Mouse (Mus musculus): ENCODE measurements around the gene 1110051M20Rik. TPM values are rescaled to one million over a fixed set of nuclear protein-coding genes. Genes with fewer than 3 reads are reported as not detected.
"Not testable (repeated sequence)": the region's sequence is repeated elsewhere in the genome, so short reads cannot be mapped to it uniquely, and the experiment has no call there.

1110051M20Rik gene
- 66.9 and 68.9 TPM in 2 replicates for polyA plus RNA-seq (2015; fragmentation: Nextera tagmentation; extraction: Ambion mirVana)

DNA sequence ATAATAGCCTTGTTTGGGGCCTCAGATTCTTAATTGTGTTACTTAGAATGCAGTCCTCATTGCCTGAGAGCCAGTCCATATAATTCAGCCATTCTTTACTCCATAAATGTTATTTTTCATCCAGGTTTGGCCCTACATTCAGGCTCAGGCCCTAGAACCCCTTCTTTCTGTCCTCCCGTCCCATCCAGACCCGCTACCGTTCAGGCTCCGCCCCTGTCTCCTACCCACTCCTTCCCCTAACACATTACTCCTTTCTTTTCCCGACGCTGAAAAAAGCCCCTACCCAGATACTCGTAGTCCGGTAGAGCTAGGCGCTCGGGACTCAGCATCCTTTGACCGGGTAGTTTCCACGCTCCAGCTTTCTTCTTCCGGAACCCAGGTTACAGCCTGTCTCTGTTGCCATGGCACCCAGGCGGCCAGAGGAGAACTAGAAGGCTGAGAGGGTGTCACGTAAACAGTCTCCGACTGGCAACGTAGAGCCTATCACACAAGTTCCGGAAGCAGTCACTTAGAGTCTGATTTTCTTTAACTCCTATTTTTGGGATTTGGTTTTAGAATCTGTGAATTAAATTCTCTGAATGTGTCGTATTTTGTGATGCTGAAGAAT lies at the start of gene 1110051M20Rik:
TSS of gene 1110051M20Rik (minus strand) at position 419 of the 607 bp plus-strand sequence.
- peak within 1 kb of the TSS; percentile 55 for H3K4me3 ChIP-seq (ENCODE audit: low read length)
- peaks cover 12% of the 10 kb centered on the region for H3K4me1 ChIP-seq (ENCODE audit: insufficient read depth, low read length)
- H3K9me3 ChIP-seq (ENCODE audit: low read length): 0 out of 2 replicates have a peak, but pooled peaks cover 2% of the 10 kb centered on the region
- H3K9ac ChIP-seq (replicated peaks; ENCODE audit: low read length): peak within 1 kb of the TSS; percentile 18
- H3K4me2 ChIP-seq (replicated peaks; ENCODE audit: low read depth, low read length): peak within 1 kb of the TSS; percentile 72
- ATAC-seq (ENCODE audit: low FRiP score, low TSS enrichment): peak; percentile 93
- H3K27me3 ChIP-seq (ENCODE audit: insufficient read depth, low read length): no peaks in the 10 kb centered on the region
- under 1% methylated on average over 19 of the region's 19 CpGs for WGBS
- no peak within 1 kb of the TSS for H3K27ac ChIP-seq (ENCODE audit: low read length)
- no peaks in the 10 kb centered on the region for H3K36me3 ChIP-seq (ENCODE audit: insufficient read depth, low read length)

DNA sequence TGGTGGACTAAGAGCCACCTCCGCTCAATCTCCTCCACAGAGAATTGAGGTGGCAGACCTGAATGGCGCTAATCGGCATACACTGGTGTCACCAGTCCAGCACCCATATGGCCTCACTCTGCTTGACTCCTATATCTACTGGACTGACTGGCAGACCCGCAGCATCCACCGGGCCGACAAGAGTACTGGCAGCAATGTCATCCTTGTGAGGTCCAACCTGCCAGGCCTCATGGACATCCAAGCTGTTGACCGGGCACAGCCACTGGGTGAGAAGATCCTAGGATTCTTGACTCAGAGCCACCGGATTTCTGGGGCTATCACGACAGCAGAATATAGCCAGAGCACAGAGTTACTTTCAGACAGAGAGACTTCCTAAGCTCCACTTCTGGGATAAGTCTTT lies 49.5 kb upstream of the 1110051M20Rik start:
- no peak overlapping the region for H3K4me3 ChIP-seq (ENCODE audit: low read length)
- WGBS: 95% methylated on average over 9 of the region's 9 CpGs
- H3K9ac ChIP-seq (replicated peaks; ENCODE audit: low read length): no peak overlapping the region
- peaks cover 82% of the 10 kb centered on the region for H3K36me3 ChIP-seq (ENCODE audit: insufficient read depth, low read length)
- H3K27me3 ChIP-seq (ENCODE audit: insufficient read depth, low read length): no peaks in the 10 kb centered on the region
- no peak overlapping the region for H3K4me2 ChIP-seq (replicated peaks; ENCODE audit: low read depth, low read length)
- H3K4me1 ChIP-seq (ENCODE audit: insufficient read depth, low read length): no peaks in the 10 kb centered on the region
- no peaks in the 10 kb centered on the region for H3K9me3 ChIP-seq (ENCODE audit: low read length)
- no peak overlapping the region for H3K27ac ChIP-seq (ENCODE audit: low read length)
- ATAC-seq (ENCODE audit: low FRiP score, low TSS enrichment): no peak

DNA sequence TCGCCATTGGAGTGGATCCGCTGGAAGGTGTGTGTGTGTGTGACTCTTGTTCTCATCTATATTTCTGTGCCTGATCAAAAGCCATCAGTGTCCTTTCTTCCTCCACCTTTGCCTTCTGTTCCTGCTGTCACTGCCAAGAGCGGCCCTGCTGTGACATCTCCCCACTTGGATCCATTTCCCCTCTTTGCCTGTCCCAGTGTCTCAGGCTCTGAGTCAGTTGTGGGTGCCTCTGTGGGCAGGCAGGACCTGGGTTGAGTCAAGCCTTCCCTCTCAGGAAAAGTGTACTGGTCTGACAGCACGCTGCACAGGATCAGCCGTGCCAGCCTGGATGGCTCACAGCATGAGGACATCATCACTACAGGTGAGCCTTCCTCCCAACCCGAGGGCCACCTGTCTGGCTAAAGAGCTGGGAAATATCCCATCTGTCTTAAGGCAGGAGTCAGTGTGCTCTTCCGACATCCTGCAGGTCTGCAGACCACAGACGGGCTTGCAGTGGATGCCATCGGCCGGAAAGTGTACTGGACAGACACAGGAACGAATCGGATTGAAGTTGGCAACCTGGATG lies 47.6 kb upstream of the 1110051M20Rik start:
- 94% methylated on average over 12 of the region's 12 CpGs for WGBS
- Histone ChIP-seq H3K4me1 (ENCODE audit: insufficient read depth, low read length) (no peaks in the 10 kb centered on the region), H3K36me3 (ENCODE audit: insufficient read depth, low read length) (peaks cover 78% of the 10 kb centered on the region), H3K27ac (ENCODE audit: low read length) (no peak overlapping the region), H3K4me3 (ENCODE audit: low read length) (no peak overlapping the region), H3K27me3 (ENCODE audit: insufficient read depth, low read length) (no peaks in the 10 kb centered on the region), H3K4me2 (replicated peaks; ENCODE audit: low read depth, low read length) (no peak overlapping the region), H3K9me3 (ENCODE audit: low read length) (no peaks in the 10 kb centered on the region), H3K9ac (replicated peaks; ENCODE audit: low read length) (no peak overlapping the region)
- no peak for ATAC-seq (ENCODE audit: low FRiP score, low TSS enrichment)

DNA sequence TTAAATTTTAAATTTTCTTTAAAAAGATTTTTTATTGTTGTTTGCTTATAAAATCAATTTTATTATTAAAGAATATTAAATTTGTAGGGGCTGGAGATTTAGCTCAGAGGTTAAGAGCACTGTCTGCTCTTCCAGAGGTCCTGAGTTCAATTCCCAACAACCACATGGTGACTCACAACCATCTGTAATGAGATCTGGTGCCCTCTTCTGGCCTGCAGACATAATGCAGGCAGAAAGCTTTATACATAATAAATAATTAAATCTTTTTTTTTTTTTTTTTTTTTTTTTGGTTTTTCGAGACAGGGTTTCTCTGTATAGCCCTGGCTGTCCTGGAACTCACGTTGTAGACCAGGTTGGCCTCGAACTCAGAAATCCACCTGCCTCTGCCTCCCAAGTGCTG lies 42.8 kb upstream of the 1110051M20Rik start:
- not testable (repeated sequence) for H3K4me2 ChIP-seq (replicated peaks; ENCODE audit: low read depth, low read length); H3K4me1 ChIP-seq (ENCODE audit: insufficient read depth, low read length); ATAC-seq (ENCODE audit: low FRiP score, low TSS enrichment); H3K4me3 ChIP-seq (ENCODE audit: low read length); H3K27ac ChIP-seq (ENCODE audit: low read length); H3K9ac ChIP-seq (replicated peaks; ENCODE audit: low read length); H3K27me3 ChIP-seq (ENCODE audit: insufficient read depth, low read length); H3K9me3 ChIP-seq (ENCODE audit: low read length)
- H3K36me3 ChIP-seq (ENCODE audit: insufficient read depth, low read length): peaks cover 66% of the 10 kb centered on the region
- WGBS: 67% methylated on average over 1 of the region's 3 CpGs

DNA sequence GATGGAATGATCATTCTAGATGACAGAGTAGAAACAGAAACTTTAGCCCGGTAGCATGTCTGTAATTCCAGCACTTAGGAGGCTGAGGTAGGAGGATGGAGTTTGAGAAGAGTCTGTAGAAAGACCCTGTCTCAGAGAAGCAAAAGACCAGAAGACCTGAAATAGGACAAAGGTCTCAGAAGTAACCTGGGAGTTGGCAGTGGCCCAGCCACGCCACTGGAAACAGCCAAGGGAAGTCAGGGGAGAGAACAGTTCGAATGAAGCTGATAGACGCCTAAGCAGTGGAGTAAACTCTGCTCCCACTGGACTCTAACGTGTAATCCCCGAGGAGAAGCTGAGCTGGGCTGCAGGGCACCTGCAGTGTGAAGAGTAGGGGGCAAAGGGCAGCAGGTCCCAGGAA lies 40.8 kb upstream of the 1110051M20Rik start:
- no peaks in the 10 kb centered on the region for H3K4me1 ChIP-seq (ENCODE audit: insufficient read depth, low read length)
- 84% methylated on average over 6 of the region's 6 CpGs for WGBS
- H3K9me3 ChIP-seq (ENCODE audit: low read length): no peaks in the 10 kb centered on the region
- no peak for ATAC-seq (ENCODE audit: low FRiP score, low TSS enrichment)
- H3K27ac ChIP-seq (ENCODE audit: low read length): no peak overlapping the region
- no peaks in the 10 kb centered on the region for H3K27me3 ChIP-seq (ENCODE audit: insufficient read depth, low read length)
- H3K4me3 ChIP-seq (ENCODE audit: low read length): no peak overlapping the region
- H3K36me3 ChIP-seq (ENCODE audit: insufficient read depth, low read length): peaks cover 56% of the 10 kb centered on the region
- no peak overlapping the region for H3K9ac ChIP-seq (replicated peaks; ENCODE audit: low read length)
- no peak overlapping the region for H3K4me2 ChIP-seq (replicated peaks; ENCODE audit: low read depth, low read length)

DNA sequence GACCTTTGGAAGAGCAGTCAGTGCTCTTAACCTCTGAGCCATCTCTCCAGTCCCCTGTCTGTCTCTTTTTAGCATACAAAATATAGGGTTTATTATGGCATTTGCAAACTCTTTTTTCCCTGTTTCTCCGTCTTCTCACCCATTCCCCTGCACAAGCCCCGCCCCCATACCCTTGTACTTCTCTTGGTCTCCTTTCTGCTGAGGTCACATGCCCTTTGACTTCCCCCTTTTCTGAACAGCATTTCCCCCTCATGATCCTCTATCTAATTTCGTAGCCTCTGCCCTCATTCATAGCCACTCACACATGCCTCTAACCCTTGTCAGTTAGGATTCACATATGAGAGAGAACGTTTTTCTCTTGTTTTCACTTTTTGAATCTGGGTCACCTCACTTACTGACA lies 40.2 kb upstream of the 1110051M20Rik start:
- H3K27me3 ChIP-seq (ENCODE audit: insufficient read depth, low read length): no peaks in the 10 kb centered on the region
- H3K9ac ChIP-seq (replicated peaks; ENCODE audit: low read length): no peak overlapping the region
- no peak overlapping the region for H3K4me2 ChIP-seq (replicated peaks; ENCODE audit: low read depth, low read length)
- no peak for ATAC-seq (ENCODE audit: low FRiP score, low TSS enrichment)
- peaks cover 51% of the 10 kb centered on the region for H3K36me3 ChIP-seq (ENCODE audit: insufficient read depth, low read length)
- no peak overlapping the region for H3K4me3 ChIP-seq (ENCODE audit: low read length)
- H3K27ac ChIP-seq (ENCODE audit: low read length): no peak overlapping the region
- WGBS: 83% methylated on average over 4 of the region's 4 CpGs
- H3K4me1 ChIP-seq (ENCODE audit: insufficient read depth, low read length): no peaks in the 10 kb centered on the region
- H3K9me3 ChIP-seq (ENCODE audit: low read length): no peaks in the 10 kb centered on the region

DNA sequence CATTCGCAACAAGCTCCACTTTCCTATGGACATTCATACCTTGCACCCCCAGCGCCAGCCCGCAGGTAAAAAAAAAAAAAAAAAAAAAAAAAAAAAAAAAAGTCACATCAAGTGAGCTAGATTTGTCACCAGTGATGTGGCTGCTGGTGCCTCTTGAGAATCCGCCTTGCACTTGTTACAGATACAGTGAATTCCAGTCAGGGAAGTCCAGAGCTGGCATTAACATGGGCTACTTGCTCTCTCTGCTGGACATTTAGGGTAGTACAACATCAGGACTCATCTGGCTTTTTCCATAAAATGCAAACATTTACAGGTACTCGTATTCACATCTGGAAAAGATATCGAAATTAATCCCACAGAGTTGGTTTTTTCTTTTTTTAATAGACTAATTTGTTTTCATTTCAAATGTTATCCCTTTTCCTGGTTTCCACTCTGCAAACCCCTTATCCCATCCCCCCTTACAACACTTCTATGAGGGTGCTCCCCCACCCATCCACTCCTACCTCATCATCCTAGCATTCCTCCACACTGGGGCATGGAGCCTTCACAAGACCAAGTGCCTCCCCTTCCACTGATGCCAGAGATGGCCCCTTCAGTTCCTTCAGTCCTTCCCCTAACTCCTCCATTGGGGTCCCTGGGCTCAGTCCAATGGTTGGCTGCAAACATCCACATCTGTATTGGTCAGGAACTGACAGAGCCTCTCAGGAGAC lies 36.5 kb upstream of the 1110051M20Rik start:
- peaks cover 44% of the 10 kb centered on the region for H3K36me3 ChIP-seq (ENCODE audit: insufficient read depth, low read length)
- no peaks in the 10 kb centered on the region for H3K27me3 ChIP-seq (ENCODE audit: insufficient read depth, low read length)
- 58% methylated on average over 6 of the region's 6 CpGs for WGBS
- H3K9me3 ChIP-seq (ENCODE audit: low read length): no peaks in the 10 kb centered on the region
- peaks cover 4% of the 10 kb centered on the region for H3K4me1 ChIP-seq (ENCODE audit: insufficient read depth, low read length)
- no peak overlapping the region for H3K27ac ChIP-seq (ENCODE audit: low read length)
- no peak overlapping the region for H3K4me3 ChIP-seq (ENCODE audit: low read length)
- no peak for ATAC-seq (ENCODE audit: low FRiP score, low TSS enrichment)
- no peak overlapping the region for H3K4me2 ChIP-seq (replicated peaks; ENCODE audit: low read depth, low read length)
- no peak overlapping the region for H3K9ac ChIP-seq (replicated peaks; ENCODE audit: low read length)

DNA sequence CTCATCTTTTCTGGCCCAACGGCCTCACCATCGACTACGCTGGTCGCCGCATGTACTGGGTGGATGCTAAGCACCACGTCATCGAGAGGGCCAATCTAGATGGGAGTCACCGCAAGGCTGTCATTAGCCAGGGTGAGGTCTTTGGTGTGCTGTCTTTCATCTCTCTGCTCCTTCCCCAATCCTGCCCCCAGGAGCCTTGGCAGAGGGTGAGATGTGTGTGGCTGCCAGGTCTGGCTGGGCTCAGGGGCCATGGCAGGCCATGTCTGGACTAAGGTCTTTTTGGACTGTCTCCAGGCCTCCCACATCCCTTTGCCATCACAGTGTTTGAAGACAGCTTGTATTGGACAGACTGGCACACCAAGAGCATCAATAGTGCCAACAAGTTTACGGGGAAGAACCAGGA lies 35.9 kb upstream of the 1110051M20Rik start:
- no peak overlapping the region for H3K4me2 ChIP-seq (replicated peaks; ENCODE audit: low read depth, low read length)
- H3K9ac ChIP-seq (replicated peaks; ENCODE audit: low read length): no peak overlapping the region
- no peaks in the 10 kb centered on the region for H3K9me3 ChIP-seq (ENCODE audit: low read length)
- no peak overlapping the region for H3K27ac ChIP-seq (ENCODE audit: low read length)
- peaks cover 5% of the 10 kb centered on the region for H3K4me1 ChIP-seq (ENCODE audit: insufficient read depth, low read length)
- ATAC-seq (ENCODE audit: low FRiP score, low TSS enrichment): no peak
- H3K36me3 ChIP-seq (ENCODE audit: insufficient read depth, low read length): peaks cover 40% of the 10 kb centered on the region
- no peak overlapping the region for H3K4me3 ChIP-seq (ENCODE audit: low read length)
- WGBS: 94% methylated on average over 9 of the region's 9 CpGs
- H3K27me3 ChIP-seq (ENCODE audit: insufficient read depth, low read length): no peaks in the 10 kb centered on the region

DNA sequence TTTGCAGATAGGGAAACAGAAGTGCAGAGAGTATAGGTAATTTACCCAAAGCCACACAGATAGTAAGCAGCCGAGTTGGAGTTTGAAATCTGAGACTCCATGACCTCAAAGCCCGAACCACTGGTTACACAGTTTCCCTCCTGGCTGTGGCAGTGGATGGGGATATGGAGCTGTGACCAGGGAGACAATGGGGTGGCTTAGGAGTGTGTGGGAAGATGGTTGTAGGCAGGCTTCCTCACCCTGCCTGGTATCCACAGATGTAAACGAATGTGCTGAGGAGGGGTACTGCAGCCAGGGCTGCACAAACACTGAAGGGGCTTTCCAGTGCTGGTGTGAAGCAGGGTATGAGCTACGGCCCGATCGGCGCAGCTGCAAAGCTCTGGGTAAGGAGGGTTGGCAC lies 32.3 kb upstream of the 1110051M20Rik start:
- no peak overlapping the region for H3K4me2 ChIP-seq (replicated peaks; ENCODE audit: low read depth, low read length)
- H3K9ac ChIP-seq (replicated peaks; ENCODE audit: low read length): no peak overlapping the region
- no peaks in the 10 kb centered on the region for H3K9me3 ChIP-seq (ENCODE audit: low read length)
- no peak overlapping the region for H3K4me3 ChIP-seq (ENCODE audit: low read length)
- peaks cover 36% of the 10 kb centered on the region for H3K36me3 ChIP-seq (ENCODE audit: insufficient read depth, low read length)
- no peak for ATAC-seq (ENCODE audit: low FRiP score, low TSS enrichment)
- 55% methylated on average over 7 of the region's 7 CpGs for WGBS
- H3K4me1 ChIP-seq (ENCODE audit: insufficient read depth, low read length): peaks cover 10% of the 10 kb centered on the region
- H3K27ac ChIP-seq (ENCODE audit: low read length): no peak overlapping the region
- no peaks in the 10 kb centered on the region for H3K27me3 ChIP-seq (ENCODE audit: insufficient read depth, low read length)

DNA sequence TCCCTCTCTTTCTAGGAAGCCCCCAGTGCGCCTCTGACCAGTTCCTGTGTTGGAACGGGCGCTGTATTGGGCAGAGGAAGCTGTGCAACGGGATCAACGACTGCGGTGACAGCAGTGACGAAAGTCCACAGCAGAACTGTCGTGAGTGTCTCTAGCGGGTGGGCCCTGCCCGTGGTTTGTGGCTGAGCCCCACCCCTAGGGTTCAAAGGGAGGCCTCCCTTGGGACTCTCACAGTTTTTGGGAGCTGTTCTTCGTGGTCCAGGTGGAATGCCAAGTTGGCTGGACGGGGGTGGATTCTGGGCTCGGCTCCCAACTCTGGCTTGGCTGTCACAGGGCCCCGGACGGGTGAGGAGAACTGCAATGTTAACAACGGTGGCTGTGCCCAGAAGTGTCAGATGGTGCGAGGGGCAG lies 31.8 kb upstream of the 1110051M20Rik start:
- H3K9ac ChIP-seq (replicated peaks; ENCODE audit: low read length): no peak overlapping the region
- H3K4me3 ChIP-seq (ENCODE audit: low read length): no peak overlapping the region
- H3K4me1 ChIP-seq (ENCODE audit: insufficient read depth, low read length): peaks cover 10% of the 10 kb centered on the region
- H3K4me2 ChIP-seq (replicated peaks; ENCODE audit: low read depth, low read length): no peak overlapping the region
- no peaks in the 10 kb centered on the region for H3K9me3 ChIP-seq (ENCODE audit: low read length)
- H3K36me3 ChIP-seq (ENCODE audit: insufficient read depth, low read length): peaks cover 33% of the 10 kb centered on the region
- 0 out of 2 replicates have a peak, but pooled peaks have one; percentile 21 for ATAC-seq (ENCODE audit: low FRiP score, low TSS enrichment)
- 56% methylated on average over 17 of the region's 17 CpGs for WGBS
- no peaks in the 10 kb centered on the region for H3K27me3 ChIP-seq (ENCODE audit: insufficient read depth, low read length)
- no peak overlapping the region for H3K27ac ChIP-seq (ENCODE audit: low read length)

Data from kidney, embryonic 16.5 days (tissue).